Mouse (Mus musculus): ENCODE measurements around the gene Rnf138rt1. TPM values are rescaled to one million over a fixed set of nuclear protein-coding genes. Genes with fewer than 3 reads are reported as not detected.

Rnf138rt1 gene
- polyA plus RNA-seq (2012; ENCODE audit: insufficient read depth, insufficient read length, low replicate concordance, missing spikeins), result not detected in 2 replicates

- TF ChIP-seq CTCF (IDR thresholded peaks at IDR 0.05; ENCODE audit: insufficient read depth, low read depth, low read length) (no peak), POLR2A (IDR thresholded peaks at IDR 0.05; ENCODE audit: insufficient read depth, low read depth, low read length) (no peak)
- Histone ChIP-seq H3K4me1 (ENCODE audit: control insufficient read depth, insufficient read depth, low read length) (peaks cover 4% of the 10 kb centered on the region; the same call in 1 of the 2 replicates), H3K4me3 (ENCODE audit: insufficient read depth, low read depth, low read length) (peak within 1 kb of the TSS; percentile 51), H3K27ac (ENCODE audit: insufficient read depth, low read depth, low read length) (no peak within 1 kb of the TSS)
- 24% methylated on average over 42 of the region's 42 CpGs for WGBS
Measured at GRCm38 (mm10) chrX:163760617-163761434, at the start of gene Rnf138rt1. TSS of gene Rnf138rt1 (minus strand) at chrX:163761329.

DNA sequence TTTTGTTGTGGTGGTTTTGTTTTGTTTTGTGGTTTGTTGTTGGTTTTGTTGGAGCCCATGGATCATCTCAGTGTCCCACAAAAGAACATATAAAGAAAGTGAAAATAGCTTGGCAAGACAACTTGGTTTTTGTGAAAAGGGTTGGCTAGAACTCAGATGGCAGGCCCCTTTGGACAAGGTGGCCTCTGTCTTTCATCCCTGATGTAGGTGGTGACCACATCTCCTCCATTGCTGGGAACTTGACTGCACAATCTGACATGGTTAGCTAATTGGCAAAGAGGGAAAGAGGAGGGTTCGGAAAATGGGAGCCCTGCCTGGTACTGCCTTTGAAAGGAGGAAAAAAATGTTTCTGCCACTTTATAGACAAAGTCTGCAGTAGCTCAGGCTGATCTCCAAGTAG lies 46.1 kb upstream of the Rnf138rt1 start:
- TF ChIP-seq POLR2A (IDR thresholded peaks at IDR 0.05; ENCODE audit: insufficient read depth, low read depth, low read length), result no peak
- no peaks in the 10 kb centered on the region for H3K4me1 ChIP-seq (ENCODE audit: control insufficient read depth, insufficient read depth, low read length)
- WGBS, result 50% methylated on average over 1 of the region's 1 CpGs

DNA sequence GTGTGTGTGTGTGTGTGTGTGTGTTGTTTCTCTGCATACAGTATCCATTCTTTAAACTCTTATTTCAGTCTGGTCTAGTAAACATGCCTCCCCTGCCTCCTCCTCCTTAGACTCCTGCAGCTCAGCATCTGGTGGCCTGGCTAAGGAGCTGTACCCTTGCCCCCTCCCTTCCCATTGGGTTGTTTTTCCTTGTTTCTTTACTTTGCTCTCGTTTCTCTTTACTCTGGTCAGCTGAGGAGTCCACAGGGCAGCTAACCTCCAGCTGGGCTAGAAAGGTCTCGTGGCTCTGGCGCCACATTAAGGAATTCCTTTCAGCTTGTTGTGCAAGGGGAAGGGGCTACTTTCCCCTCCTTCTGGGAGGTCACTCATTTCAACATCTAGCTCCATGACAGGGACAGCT lies 5.2 kb upstream of the Rnf138rt1 start:
- no peak for TF ChIP-seq CTCF (IDR thresholded peaks at IDR 0.05; ENCODE audit: insufficient read depth, low read depth, low read length)
- TF ChIP-seq POLR2A (IDR thresholded peaks at IDR 0.05; ENCODE audit: insufficient read depth, low read depth, low read length), result no peak
- Histone ChIP-seq H3K4me1 (ENCODE audit: control insufficient read depth, insufficient read depth, low read length) (no peaks in the 10 kb centered on the region), H3K4me3 (ENCODE audit: insufficient read depth, low read depth, low read length) (no peak overlapping the region), H3K27ac (ENCODE audit: insufficient read depth, low read depth, low read length) (no peak overlapping the region)
- 59% methylated on average over 3 of the region's 3 CpGs for WGBS

More for the DNA sequence above, 46.1 kb upstream of the Rnf138rt1 start:
- Histone ChIP-seq H3K4me3 (ENCODE audit: insufficient read depth, low read depth, low read length) (no peak overlapping the region), H3K27ac (ENCODE audit: insufficient read depth, low read depth, low read length) (no peak overlapping the region)

GRCm38 (mm10) chrX:163761435-163761828 lies 303 bp upstream of the Rnf138rt1 start:
- Histone ChIP-seq H3K4me1 (ENCODE audit: control insufficient read depth, insufficient read depth, low read length) (peaks cover 4% of the 10 kb centered on the region; the same call in 1 of the 2 replicates), H3K27ac (ENCODE audit: insufficient read depth, low read depth, low read length) (no peak overlapping the region), H3K4me3 (ENCODE audit: insufficient read depth, low read depth, low read length) (peak overlapping the region; percentile 51)
- 47% methylated on average over 10 of the region's 10 CpGs for WGBS
- TF ChIP-seq POLR2A (IDR thresholded peaks at IDR 0.05; ENCODE audit: insufficient read depth, low read depth, low read length), result no peak
- no peak for TF ChIP-seq CTCF (IDR thresholded peaks at IDR 0.05; ENCODE audit: insufficient read depth, low read depth, low read length)

- 88% methylated on average over 6 of the region's 6 CpGs for WGBS
- TF ChIP-seq POLR2A (IDR thresholded peaks at IDR 0.05; ENCODE audit: insufficient read depth, low read depth, low read length) (no peak), CTCF (IDR thresholded peaks at IDR 0.05; ENCODE audit: insufficient read depth, low read depth, low read length) (no peak)
Measured at GRCm38 (mm10) chrX:163745996-163746395, 15.1 kb downstream of the Rnf138rt1 start.

DNA sequence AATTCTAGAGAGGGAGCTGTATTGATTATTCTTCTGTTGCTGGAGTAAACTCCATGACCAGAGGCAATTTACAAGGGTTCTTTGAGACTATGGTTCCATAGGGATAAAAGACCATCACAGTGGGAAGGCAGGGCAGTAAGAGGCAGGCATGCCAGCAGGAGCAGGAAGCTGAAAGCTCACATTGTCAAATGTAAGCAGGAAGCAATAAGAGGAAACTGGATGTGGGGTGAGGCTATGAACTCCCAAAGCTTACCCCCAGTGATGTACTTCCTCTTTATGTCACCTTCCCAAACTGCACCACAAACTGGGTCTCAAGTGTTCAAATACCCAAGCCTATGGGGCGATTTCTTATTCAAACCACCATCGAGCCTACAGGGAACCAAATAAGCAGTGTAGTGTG lies 17.2 kb downstream of the Rnf138rt1 start:
- TF ChIP-seq POLR2A (IDR thresholded peaks at IDR 0.05; ENCODE audit: insufficient read depth, low read depth, low read length) (no peak), CTCF (IDR thresholded peaks at IDR 0.05; ENCODE audit: insufficient read depth, low read depth, low read length) (no peak)
- Histone ChIP-seq H3K27ac (ENCODE audit: insufficient read depth, low read depth, low read length) (no peak overlapping the region), H3K4me3 (ENCODE audit: insufficient read depth, low read depth, low read length) (no peak overlapping the region), H3K4me1 (ENCODE audit: control insufficient read depth, insufficient read depth, low read length) (no peaks in the 10 kb centered on the region)
- WGBS, result 78% methylated on average over 2 of the region's 2 CpGs

More at GRCm38 (mm10) chrX:163745996-163746395, 15.1 kb downstream of the Rnf138rt1 start:
- Histone ChIP-seq H3K4me1 (ENCODE audit: control insufficient read depth, insufficient read depth, low read length) (no peaks in the 10 kb centered on the region), H3K4me3 (ENCODE audit: insufficient read depth, low read depth, low read length) (no peak overlapping the region), H3K27ac (ENCODE audit: insufficient read depth, low read depth, low read length) (no peak overlapping the region)

DNA sequence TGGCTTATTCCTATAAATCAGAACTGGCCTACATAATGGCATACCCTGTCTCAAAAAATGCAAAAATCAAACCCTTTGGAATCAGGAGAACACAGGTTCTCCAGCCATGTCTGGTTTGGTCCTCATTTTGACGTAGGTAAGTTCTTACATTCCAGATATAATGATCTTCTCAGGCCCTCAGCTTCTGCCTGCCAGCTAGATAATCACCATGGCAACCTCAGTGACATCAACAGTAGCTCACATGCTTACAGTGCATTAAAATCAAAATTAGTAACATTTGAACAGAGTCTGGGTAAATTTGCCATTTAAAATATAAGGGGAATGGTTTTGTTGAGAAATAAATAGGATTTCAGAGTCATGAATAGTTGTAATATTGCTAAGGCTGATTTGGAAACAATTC lies 22.2 kb downstream of the Rnf138rt1 start:
- WGBS, result 47% methylated on average over 1 of the region's 1 CpGs
- no peak for TF ChIP-seq CTCF (IDR thresholded peaks at IDR 0.05; ENCODE audit: insufficient read depth, low read depth, low read length)
- TF ChIP-seq POLR2A (IDR thresholded peaks at IDR 0.05; ENCODE audit: insufficient read depth, low read depth, low read length), result no peak

GRCm38 (mm10) chrX:163734145-163734544 lies 27.0 kb downstream of the Rnf138rt1 start:
- WGBS, result 95% methylated on average over 1 of the region's 1 CpGs
- H3K4me1 ChIP-seq (ENCODE audit: control insufficient read depth, insufficient read depth, low read length), result no peaks in the 10 kb centered on the region
- no peak overlapping the region for H3K27ac ChIP-seq (ENCODE audit: insufficient read depth, low read depth, low read length)
- TF ChIP-seq CTCF (IDR thresholded peaks at IDR 0.05; ENCODE audit: insufficient read depth, low read depth, low read length) (no peak), POLR2A (IDR thresholded peaks at IDR 0.05; ENCODE audit: insufficient read depth, low read depth, low read length) (no peak)
- H3K4me3 ChIP-seq (ENCODE audit: insufficient read depth, low read depth, low read length), result no peak overlapping the region

More for the DNA sequence above, 22.2 kb downstream of the Rnf138rt1 start:
- no peaks in the 10 kb centered on the region for H3K4me1 ChIP-seq (ENCODE audit: control insufficient read depth, insufficient read depth, low read length)
- H3K27ac ChIP-seq (ENCODE audit: insufficient read depth, low read depth, low read length), result no peak overlapping the region
- H3K4me3 ChIP-seq (ENCODE audit: insufficient read depth, low read depth, low read length), result no peak overlapping the region

DNA sequence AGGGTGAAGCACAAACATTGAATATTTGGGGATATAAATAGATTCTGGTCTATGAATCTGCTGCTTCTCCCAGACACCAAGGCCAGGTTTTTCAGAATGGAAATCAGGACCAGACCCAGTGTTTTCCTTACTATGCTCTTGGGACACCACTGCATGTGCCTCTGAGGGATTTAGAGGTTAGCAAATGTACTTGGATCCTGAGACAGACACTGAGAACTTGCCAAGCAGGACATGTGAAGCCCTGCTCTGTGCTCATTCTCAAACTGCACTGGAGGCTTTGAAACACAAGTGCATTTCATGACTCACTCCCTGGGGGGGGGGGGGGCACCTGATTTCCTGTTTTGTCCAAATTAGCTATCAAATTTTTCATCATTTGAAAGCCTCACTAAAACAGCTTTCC lies 37.5 kb downstream of the Rnf138rt1 start:
- Histone ChIP-seq H3K4me3 (ENCODE audit: insufficient read depth, low read depth, low read length) (no peak overlapping the region), H3K4me1 (ENCODE audit: control insufficient read depth, insufficient read depth, low read length) (no peaks in the 10 kb centered on the region), H3K27ac (ENCODE audit: insufficient read depth, low read depth, low read length) (no peak overlapping the region)
- TF ChIP-seq CTCF (IDR thresholded peaks at IDR 0.05; ENCODE audit: insufficient read depth, low read depth, low read length), result no peak
- no peak for TF ChIP-seq POLR2A (IDR thresholded peaks at IDR 0.05; ENCODE audit: insufficient read depth, low read depth, low read length)

Measured in olfactory bulb, adult 2 months (tissue).